Mouse (Mus musculus) thymus, adult 2 months (tissue): ENCODE results near the gene Xpnpep3.

Source experiments
- CTCF ChIP-seq: fragments of 200-500 bp; IDR thresholded peaks from 2 replicates; pipeline ENCODE4 v1.5.1; 2012; ENCODE audit warnings: mild to moderate bottlenecking, control low read depth, low read length, moderate library complexity, borderline replicate concordance; ENCODE audit not compliant: control insufficient read depth, poor library complexity, insufficient read depth; ENCODE audit errors: extremely low read depth
- POLR2A ChIP-seq: fragments of 200-500 bp; IDR thresholded peaks from 2 replicates; pipeline ENCODE4 v1.6.1; 2012; ENCODE audit warnings: mild to moderate bottlenecking, low read length, control low read depth, moderate library complexity; ENCODE audit not compliant: control insufficient read depth, poor library complexity, insufficient read depth; ENCODE audit errors: extremely low read depth

DNA sequence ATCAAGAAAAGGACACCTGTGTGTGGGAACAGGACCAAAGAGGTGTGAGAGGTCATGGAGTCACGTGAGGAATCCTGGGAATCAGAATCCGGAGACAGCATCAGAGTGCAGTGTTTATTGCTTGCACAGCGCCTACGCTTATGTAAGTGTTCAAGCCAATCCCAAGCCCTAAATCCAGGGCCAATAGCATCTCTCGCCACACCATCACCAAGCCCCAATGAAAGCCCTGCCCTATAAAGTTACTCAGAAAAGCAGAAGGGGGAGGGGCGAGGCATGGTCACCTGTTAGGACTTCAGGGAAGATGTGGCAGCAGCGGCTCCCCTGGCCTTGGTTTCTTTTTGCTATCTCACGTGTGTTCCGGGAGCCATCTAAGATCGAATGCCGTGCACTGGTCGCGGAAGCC, 81.0 kb downstream of the Xpnpep3 start:
- no peak for TF ChIP-seq POLR2A
- no peak for TF ChIP-seq CTCF
